Mouse (Mus musculus) retina, adult 2 months (tissue): Measurements from ENCODE around the gene Atp1a1.

ENCODE experiments used
- DNase-seq: peaks from one replicate; pipeline ENCODE4 v3.0.0-alpha.2; 2012; ENCODE audit warnings: low read depth, low spot score

Gene Atp1a1

DNA sequence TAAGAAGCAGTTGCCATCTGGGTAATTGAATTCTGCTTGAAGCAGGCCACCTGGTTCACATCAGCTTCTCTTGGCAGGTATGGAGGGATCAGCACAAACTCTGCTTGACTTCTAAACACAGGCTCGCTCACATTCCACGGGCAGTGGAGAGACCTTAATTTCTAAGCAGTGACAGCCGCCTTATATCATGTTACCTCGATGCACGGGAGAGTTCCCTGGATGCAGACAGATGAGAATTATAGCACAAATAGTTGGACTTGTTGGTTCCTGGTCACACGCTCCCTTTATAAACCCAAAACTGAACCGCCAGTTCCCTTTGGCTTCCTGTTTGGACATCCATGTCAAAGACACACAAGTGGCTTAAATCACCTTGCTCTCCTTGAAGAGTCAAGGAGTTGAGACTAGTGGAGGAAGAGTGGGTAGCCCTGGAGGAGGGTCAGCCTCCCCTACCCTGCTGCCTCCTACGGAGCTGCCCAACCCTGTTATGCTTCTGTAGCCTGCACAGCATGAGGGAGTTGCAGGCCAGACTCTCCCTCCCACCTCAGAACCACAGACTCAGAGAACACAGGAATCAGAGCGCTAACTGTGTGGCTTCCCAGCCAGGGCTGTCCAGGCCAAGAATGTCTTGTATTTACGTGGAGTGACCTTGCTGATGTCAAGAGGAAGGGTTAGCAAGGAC is 7.5 kb upstream of the Atp1a1 start:
- no peak for DNase-seq

DNA sequence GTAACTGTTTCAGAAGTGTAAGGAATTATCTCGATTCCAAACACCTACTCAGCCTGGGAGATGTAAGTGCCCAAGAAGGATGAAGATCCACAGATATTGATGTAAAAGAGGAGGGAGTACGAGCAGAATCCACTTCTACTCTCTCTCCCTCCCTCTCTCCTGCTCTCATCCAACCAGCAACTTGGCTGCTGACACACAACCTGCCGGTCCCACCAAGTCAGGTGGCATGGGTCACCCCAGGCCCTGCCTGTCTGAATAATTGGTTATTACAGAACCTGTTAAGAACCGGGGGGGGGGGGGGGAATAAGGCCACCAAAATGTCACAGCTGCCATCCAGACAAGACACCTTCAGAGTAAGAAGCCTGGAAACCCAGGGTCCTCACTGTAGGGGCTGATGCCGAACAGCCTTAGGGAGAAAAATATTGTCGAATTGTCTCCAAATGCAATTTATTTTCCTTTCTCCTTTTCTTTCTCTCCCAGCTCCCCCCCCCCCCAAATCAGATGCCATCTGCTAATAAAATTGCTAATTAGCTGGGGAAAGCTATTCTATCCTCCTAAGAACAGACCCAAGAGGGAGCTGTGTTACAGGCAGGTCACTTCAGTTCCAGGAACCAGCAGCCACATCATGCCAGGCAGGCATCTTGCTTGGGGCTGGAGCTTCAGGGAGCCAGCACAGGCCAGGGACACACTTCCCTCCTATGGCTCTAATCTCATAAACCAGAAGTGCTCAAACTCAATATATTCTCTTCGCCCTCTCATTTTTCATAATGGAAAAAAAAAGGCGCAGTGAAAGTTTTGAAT is 6.7 kb upstream of the Atp1a1 start:
- DNase-seq: no peak

DNA sequence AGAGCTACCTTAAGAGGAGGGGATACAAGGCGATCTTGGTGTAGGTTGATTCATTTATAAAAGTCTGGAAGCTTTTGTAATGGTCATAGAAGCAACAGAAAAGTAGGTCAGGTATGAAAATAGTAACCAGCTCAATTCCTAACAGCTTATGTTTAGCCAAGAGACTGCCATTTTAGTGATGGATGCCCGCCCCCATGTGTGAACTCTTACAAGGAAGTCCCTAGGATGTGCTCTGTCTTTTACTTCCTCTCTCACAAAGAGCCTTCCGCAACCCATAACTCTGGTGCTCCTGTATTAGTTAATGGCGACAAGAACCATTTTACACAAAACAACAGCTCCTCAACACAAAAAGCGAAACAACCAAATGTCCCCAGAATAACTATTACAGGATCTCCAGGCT is 4.8 kb upstream of the Atp1a1 start:
- no peak for DNase-seq

DNA sequence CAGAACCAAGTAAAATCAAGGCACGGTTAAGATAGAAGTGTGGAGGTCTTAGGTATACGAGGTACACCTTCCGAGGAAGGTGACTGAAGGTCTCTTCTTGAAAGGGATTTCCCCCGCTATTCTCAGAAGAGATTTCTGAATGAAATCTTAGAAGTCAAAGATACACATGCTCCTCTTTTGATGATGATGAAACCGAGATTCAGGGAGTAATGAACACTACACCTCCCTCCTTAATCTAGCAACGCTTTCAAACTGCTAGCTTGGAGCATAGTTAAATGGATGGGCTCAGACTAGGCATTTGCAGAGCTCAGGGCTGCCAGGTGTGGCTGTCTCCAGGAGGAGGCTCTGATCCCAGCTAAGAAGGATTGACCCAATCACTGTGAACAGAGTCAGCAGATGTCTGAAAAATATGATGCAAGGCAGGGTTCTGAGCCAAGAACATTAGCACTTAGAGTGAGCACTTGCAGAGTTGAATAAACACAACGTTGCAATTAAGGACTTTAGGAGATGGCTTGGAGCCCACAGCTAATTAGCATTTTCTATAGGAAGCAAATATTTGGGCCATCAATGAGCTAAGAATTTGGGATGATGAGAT is 2.5 kb upstream of the Atp1a1 start:
- DNase-seq: no peak

DNA sequence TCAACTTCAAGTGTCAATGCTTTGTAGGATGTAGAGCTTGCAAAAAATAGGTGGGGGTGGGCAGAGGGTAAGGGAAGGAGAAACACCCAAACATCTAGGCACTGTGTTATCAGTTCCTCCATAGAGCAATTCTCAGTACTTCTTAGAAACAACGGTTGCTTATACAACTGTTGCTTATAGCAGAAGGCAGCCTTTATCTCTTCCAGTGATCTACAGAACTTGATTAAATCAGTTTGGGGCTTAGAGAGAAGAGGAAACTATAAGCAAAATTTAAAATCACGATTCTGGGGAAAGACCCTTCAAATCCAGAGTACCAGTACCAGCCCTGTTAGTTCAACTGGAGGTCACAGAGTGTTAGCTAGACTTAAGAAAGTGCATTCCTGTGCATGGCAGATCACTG is 1.2 kb upstream of the Atp1a1 start:
- no peak for DNase-seq

DNA sequence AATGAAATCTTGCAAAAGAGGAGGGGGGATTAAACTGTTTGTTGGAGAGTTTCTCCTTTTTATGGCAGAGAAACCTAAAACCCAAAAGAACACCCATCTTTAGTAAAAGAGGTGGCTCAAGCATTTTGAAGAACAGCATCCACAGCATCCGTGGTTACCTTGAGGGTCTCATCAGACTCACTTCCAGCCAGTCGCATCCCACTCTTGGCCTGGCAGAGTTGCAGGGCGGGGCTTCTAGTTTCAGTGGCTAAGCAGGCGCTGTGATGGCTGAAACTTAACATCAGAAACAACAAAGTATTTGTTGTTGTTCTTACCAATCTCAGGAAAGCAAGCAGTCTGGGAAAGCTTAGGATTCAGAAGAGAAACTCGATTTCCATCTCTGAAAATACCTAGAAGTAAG is 807 bp upstream of the Atp1a1 start:
- no peak for DNase-seq

DNA sequence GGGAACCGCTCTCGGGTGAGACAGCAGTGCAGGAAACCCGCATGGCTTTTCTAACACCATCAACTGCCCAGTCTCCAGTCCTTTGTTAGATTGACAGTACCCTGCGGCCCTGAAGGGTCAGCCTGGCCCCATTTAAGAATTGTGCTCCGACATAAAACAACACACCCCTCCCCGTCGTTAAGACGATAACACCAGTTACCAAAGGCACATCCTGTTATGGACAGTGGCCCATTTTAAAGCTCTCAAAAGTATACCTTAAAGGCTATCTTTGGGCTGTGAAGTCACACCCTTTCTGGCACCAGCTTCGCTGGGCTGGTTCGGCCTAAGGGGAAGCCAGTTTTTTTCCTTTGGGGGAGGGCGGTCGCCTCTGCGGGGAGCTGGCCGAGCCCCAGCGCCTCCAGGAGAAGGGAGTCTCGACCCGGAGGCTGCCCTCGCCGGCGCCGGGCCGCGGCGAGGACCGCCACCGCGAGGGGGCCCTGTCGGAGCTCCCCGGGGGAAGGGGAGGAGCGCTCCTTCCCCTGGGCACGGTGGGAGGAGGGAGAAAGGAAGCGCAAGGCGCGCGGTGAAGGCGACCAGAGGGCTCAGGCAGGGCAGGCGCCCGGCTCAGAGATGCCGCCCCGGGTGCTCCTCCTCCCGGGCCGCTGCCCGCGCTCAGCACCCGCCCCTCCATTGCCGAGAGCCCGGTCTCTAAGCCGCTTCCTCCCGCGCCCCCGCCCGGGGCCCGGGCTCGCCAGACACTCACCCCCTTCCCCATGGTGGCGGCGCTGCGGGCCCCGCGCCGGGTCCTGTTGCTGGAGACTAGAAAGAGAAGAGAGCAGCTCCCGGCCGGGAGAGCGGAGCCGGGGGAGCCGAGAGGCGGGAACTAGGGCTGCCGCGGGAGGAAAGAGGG is 579 bp downstream of the Atp1a1 start:
- DNase-seq: peak; percentile 67

DNA sequence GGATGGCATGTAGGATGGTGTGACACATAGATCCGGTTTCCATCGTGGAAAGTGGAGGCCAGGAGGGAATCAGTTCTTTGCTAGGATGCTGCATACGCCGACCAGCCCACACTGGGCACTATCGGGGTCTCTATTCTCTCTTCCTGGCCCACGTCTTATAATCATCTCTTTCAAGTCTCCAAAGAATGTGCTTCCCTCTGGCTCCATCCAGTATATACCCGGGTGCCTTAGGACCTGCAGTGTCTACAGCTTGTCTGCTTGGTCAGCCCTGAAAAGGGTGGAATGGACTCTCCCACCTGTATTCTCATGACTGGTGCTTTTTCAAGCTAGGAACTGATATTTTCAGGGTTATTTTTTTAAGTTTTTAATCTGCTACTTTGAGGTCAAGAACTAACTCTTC is 1.3 kb downstream of the Atp1a1 start:
- DNase-seq: no peak

DNA sequence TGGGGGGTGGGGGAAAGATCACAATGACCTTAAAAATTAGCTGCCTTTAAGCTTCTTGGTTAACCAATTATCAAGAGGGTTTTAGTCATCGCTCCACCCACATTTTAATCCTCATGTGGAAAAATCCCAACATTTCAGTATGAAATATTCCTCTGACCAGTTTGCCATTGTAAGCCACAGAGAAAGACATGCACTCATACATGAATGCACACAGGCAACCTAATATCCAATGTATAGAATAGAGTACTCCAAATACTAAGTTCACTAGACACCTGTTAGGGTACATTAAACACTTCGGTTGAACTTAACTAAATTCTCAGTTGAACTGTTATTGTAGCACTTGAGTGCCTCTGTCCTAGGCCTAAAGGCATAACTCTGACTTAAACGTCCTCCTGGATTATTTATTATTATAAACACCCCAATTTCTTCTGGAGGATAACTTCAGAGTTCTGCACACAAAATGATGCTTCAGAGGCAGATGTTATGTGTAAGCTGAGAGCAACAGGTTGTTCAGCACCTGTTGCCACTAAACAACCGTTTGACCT is 1.9 kb downstream of the Atp1a1 start:
- no peak for DNase-seq

DNA sequence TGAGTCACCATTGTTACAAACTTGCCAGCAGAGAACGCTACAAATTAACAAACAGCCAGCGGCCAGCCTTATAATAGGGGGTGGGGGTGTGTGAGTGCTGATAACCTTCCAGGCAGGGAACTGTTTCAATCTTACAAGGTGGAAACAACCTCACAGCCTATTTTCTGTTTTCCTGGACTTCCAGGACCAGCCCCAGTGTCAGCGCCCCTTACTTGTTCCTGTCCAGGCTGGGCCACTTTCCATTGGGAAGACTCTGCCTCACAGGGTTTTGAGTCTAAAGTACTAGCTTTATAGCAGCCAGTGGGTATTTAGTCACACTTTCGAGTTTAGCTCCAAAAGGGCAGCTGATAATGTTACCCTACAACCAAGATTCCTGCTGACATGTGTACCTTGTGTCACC is 2.8 kb downstream of the Atp1a1 start:
- DNase-seq: no peak

DNA sequence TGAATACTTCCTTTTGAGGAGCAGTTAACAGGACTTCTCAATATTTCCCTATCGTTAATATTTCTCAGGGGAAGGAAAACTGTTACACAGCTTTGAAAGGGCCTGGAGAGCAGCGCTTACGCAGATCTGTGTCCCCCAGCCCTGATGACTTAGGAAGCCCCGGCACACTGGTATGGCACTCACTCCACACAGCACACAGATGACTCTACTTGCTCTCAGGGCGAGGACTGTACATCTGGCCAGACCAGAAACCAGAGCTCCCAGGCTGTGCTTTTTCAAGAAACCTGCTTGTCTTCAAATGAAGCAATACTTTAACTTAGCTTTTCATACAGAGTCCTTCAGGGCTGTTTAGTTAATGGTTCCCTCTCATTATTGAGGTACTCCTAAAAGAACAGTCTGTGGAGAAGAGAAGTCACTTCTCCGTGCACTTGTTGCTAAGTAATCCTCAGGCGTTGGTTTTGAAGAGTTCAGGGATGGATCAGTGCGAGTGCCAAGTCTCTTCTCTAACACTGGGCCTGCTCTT is 3.4 kb downstream of the Atp1a1 start:
- no peak for DNase-seq

DNA sequence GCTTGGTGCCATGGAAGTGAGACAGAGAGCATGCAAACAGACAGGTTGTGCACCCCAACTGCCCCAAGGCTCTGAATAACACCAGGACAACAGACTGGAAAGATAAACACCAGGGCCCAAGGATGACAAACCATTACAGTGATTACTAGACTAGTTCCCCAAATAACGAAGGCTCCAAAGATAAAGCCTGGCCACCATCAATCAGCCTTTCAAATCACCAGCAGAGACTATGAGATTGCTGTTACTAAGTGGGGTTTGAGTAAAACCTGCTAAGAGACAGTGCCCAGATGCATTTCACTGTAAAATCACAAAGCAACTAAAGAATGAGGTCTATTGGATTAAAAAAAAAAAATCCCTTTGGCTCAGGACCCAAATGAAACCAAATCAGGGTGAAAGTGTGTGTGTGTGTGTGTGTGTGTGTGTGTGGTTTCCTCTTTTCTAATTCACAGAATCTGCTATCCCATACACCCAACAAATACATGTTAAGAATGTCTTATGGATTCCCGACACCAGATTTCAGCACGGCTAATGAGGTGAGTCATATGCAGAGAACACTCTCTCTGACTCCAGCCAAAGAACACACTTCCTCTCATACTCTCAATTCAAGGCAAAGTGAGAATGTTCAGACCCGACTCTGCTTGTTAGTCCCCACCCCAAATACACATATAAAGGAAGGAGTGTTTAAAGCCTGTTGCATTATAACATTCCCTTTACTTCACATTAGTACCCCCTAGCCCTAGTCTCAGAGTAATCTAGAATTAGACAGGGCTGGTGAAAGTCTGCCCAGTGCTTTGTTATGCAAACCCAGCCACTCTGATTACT is 4.4 kb downstream of the Atp1a1 start:
- no peak for DNase-seq

DNA sequence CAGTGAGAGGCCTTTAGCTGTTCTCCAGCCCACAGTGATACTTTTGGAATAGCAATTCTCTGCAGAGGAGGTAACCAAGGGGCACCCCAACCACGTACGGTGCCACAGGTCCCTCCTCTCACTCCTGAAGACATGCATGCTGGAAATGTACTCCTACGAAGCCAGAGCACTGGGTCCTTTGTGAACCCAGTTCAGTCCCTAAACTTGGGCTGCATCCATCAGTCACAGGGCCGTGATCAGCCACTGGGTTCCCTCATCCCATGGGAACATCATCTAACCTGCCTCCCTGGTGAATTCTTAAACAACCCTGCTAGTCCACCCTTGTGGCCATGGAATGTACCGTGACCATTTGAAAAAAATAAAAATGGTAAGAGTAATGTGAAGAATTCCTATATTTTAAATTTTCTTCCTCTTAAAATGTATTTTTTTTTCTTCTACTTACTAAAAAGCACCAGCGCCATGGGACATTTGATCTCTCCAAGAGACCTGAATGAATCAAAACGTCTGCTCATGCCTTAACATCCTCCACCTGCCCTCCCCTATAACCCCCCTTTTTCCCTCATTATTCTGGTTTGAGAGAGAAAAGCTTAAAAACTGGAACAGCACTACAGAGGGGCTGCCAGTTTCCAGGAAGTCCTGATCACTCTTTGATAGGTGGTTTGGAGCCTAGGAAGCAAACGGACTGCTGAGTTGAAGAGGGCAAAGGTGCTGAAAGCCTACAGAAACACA is 5.1 kb downstream of the Atp1a1 start:
- DNase-seq: no peak

DNA sequence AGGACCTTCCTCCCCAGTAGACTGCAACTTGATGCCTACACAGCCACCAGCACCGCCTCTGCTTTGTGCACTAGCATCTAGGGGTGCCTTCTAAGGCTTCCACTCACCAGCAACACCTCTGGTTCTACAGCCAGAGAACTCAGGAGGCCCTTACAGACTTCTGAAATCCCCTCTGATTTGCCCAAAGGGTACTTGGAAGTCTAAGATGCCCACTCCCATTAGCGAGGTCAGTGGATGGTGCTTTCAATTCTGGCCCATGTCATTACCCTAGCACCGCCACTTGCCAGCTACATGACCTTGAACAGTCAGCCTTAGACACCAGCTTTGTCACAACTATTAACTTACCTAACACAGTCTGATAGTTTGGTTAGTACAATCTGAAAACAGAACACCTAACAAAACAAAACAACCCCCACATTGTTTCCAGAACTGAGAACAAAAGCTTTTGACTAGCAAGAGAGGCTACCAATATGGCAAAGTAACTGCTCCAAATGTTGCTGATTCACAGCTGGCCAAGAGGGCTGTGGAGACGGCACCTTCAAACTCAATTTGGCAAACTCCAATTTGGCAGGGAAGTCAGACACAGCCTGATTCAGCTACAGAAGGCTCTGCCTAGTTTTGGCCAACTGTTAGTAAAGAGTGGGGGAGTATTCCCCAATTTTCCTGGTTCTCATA is 6.1 kb downstream of the Atp1a1 start:
- DNase-seq: no peak

DNA sequence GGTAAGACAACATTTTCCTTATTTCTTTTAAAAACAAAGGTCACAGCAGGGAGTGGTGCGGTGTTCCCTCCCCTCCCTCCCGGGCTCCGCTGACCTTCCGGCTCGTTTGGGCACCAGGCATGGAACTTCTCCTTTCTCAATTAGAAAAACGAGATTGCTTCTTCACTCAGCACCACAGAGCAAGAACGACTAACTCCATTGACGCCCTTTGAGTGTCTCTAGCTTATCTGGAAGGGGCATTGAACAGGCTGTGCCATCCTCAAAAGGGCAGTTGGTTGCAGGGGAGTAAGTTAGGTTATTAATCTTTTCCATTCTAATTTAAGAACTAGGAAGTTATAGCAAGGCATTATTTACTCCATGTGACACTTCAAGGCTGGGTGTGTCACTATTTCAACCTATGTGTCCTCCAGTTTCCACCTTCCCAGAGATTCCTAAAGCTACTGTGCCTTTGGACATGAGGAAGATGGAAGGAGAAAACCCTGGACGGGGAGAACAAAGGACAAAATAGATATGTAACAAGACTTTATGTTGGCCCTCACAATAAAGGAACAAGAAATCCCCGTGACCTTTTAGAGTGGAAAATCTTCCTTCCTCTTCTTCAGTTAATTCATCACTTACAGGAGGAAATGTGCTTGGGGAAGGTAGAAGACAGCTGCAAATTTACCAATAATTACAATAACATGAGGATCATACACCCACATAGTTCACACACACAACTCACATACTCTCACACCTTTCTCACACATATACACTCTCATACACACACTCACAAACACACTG is 7.0 kb downstream of the Atp1a1 start:
- no peak for DNase-seq

DNA sequence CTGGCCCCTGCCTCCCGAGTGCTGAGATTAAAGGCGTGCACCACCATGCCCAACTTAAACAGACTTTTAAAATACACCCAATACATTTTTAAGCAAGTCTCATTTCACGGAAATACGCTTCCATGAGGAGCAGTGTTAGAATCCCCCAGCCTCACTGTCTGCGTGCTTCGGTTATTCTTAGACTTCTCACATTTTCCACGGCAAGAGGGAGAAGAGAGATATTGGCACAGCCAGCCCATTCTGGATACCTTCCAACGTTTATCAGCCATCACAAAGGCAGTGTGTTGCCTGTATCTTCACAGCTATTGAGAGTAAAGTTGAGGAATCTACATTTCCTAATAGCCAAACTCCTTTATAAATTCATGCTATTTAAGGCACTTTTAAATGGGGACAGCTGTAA is 7.8 kb downstream of the Atp1a1 start:
- DNase-seq: no peak

DNA sequence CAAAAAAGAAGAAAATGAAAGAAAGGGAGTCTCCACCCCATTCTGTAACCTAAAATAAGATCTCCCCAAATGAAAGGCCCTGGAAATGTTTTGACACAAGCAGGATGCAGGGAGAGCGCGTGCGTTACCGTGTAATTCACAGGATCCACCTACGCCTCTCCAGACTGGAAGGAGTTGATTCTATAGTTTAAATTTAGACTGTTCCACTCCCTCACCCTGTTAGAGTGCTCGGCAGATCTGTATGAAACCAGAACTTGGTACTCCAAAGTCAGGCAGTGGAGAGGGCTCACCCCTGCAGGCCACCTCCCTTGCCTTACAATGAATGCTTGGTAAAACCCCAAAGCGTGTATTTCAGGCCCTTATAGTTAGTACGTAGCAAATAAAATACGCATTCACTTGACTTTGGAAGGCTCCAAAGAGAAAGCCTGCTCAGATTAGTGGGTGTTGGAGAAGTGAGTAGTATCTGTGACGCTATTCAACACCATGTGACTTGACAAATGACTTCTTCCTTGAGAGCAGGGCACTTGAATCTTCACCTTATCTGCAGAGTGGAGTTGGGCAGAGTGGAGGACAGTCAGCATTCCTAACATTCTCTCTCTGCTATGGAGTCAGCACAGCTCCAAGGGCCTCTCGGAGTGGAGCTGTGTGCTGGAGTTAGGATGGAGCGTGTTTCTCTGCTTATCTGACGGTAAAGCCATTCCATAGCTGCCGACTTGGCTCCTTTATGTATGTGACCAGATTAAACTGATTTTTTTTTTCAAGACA is 8.4 kb downstream of the Atp1a1 start:
- no peak for DNase-seq

DNA sequence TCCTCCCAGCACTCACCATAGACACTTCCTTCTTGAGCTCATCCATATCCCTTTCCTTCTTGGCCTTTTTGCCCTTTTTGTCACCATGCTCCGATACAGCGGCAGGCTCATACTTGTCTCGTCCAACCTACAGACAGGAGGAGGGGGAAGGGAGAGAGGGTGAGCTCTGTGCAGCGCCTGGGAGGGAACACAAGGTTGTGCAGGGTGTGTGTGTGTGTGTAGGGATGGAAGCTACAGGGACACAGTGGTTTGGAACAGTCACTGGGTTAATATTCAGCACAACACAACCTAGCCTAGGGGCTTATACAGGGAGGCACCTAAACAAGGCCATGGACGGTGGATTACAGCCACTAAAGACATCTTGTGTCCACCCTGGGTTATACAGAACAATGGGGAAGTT is 9.5 kb downstream of the Atp1a1 start:
- DNase-seq: no peak
